8 mouse cellular contexts compared by ENCODE assay signal in the genomic region with DNA sequence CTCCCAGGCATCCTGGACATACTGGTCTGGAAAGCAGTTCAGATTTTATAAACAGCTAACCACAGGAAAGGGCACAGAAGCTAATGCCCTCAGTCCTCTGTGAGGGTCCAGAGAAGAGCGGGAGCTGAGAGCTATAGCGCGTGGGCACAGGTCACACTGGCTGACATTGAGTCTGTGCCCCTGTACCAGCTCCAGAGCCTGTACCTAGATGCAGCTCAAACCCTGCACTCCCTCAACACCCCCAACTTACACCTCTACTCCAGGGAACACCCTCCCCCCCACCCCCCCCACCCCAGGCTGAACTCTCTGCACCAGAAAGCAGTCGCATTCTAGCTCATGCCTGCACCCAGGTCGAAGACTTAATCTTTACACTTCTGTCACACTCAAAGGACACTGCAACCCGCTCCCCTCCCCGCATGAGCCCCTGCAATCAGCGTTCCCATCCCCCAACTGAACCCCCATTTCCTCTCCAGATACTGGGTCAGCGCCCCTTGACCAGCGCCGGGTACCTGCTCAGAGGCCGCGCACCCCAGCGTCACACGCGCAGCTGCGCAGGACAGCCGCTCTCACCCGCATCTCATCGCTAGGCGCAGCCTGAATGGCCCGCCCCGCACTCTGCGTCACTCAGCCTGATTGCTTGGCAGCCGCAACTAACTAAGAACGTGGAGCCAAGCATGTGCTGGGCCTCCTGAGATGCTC. TPM values are rescaled to one million over a fixed set of nuclear protein-coding genes. Genes with fewer than 3 reads are reported as not detected.
DNase-seq lines count a peak whose midpoint lies in the region; ATAC-seq and TF ChIP-seq lines count a peak whose summit lies in the region.

No protein-coding gene starts in this region.

- no peaks in the 10 kb centered on the region for H3K36me3 ChIP-seq in forebrain, embryonic 12.5 days (replicated peaks)
- H3K36me3 ChIP-seq in hindbrain, embryonic 13.5 days: no peaks in the 10 kb centered on the region
- no peaks in the 10 kb centered on the region for H3K36me3 ChIP-seq in limb, embryonic 12.5 days
- H3K36me3 ChIP-seq in midbrain, embryonic 13.5 days: no peaks in the 10 kb centered on the region
- H3K36me3 ChIP-seq in stomach, embryonic 15.5 days: no peaks in the 10 kb centered on the region

- H3K27me3 ChIP-seq in forebrain, embryonic 12.5 days: peaks cover 30% of the 10 kb centered on the region
- peaks cover 36% of the 10 kb centered on the region for H3K27me3 ChIP-seq in hindbrain, embryonic 13.5 days
- H3K27me3 ChIP-seq in limb, embryonic 12.5 days: peaks cover 39% of the 10 kb centered on the region
- peaks cover 30% of the 10 kb centered on the region for H3K27me3 ChIP-seq in midbrain, embryonic 13.5 days
- H3K27me3 ChIP-seq in stomach, embryonic 15.5 days (replicated peaks): peaks cover 18% of the 10 kb centered on the region

- peaks cover 12% of the 10 kb centered on the region for H3K4me1 ChIP-seq in forebrain, embryonic 12.5 days
- H3K4me1 ChIP-seq in hindbrain, embryonic 13.5 days (replicated peaks): peaks cover 13% of the 10 kb centered on the region
- peaks cover 9% of the 10 kb centered on the region; the same call in 1 of the 2 replicates for H3K4me1 ChIP-seq in limb, embryonic 12.5 days (replicated peaks)
- peaks cover 14% of the 10 kb centered on the region; the same call in 1 of the 2 replicates for H3K4me1 ChIP-seq in midbrain, embryonic 13.5 days (replicated peaks)
- peaks cover 4% of the 10 kb centered on the region; the same call in 1 of the 2 replicates for H3K4me1 ChIP-seq in stomach, embryonic 15.5 days

- H3K27ac ChIP-seq in gastrocnemius, adult 2 months: no peak overlapping the region
- no peak overlapping the region for H3K27ac ChIP-seq in forebrain, embryonic 12.5 days
- H3K27ac ChIP-seq in hindbrain, embryonic 13.5 days: no peak overlapping the region
- H3K27ac ChIP-seq in limb, embryonic 12.5 days: no peak overlapping the region
- H3K27ac ChIP-seq in midbrain, embryonic 13.5 days: no peak overlapping the region
- no peak overlapping the region for H3K27ac ChIP-seq in stomach, embryonic 15.5 days

- WGBS in forebrain, embryonic 12.5 days: 5% methylated on average over 26 of the region's 26 CpGs
- 8% methylated on average over 26 of the region's 26 CpGs for WGBS in hindbrain, embryonic 13.5 days
- WGBS in limb, embryonic 12.5 days: 6% methylated on average over 26 of the region's 26 CpGs
- WGBS in midbrain, embryonic 13.5 days: 4% methylated on average over 26 of the region's 26 CpGs
- WGBS in stomach, embryonic 15.5 days: 6% methylated on average over 25 of the region's 26 CpGs

- ATAC-seq in forebrain, embryonic 12.5 days (ENCODE audit: low FRiP score): peak; percentile 80
- ATAC-seq in hindbrain, embryonic 13.5 days (ENCODE audit: low FRiP score): peak; percentile 84
- no peak for ATAC-seq in limb, embryonic 12.5 days (ENCODE audit: insufficient number of reproducible peaks, insufficient read depth, low FRiP score, low TSS enrichment, low read depth)
- ATAC-seq in midbrain, embryonic 13.5 days: peak; percentile 92
- ATAC-seq in stomach, embryonic 15.5 days (ENCODE audit: insufficient read depth, low FRiP score, low read depth): 0 out of 2 replicates have a peak, but pooled peaks have one; percentile 53

- peak overlapping the region; percentile 45 for H3K4me3 ChIP-seq in gastrocnemius, adult 2 months
- peak overlapping the region; percentile 36 for H3K4me3 ChIP-seq in forebrain, embryonic 12.5 days (replicated peaks)
- peak overlapping the region; percentile 44 for H3K4me3 ChIP-seq in hindbrain, embryonic 13.5 days
- peak overlapping the region; percentile 36 for H3K4me3 ChIP-seq in limb, embryonic 12.5 days (replicated peaks)
- H3K4me3 ChIP-seq in midbrain, embryonic 13.5 days (replicated peaks): peak overlapping the region; percentile 43
- peak overlapping the region; percentile 29 for H3K4me3 ChIP-seq in stomach, embryonic 15.5 days (replicated peaks)

- intact Hi-C loops in gastrocnemius, adult 2 months (cut with DNase I): no loop called here

- H3K4me2 ChIP-seq in forebrain, embryonic 12.5 days: peak overlapping the region; percentile 66
- H3K4me2 ChIP-seq in hindbrain, embryonic 13.5 days: peak overlapping the region; percentile 76
- peak overlapping the region; percentile 63 for H3K4me2 ChIP-seq in limb, embryonic 12.5 days
- H3K4me2 ChIP-seq in midbrain, embryonic 13.5 days (replicated peaks): peak overlapping the region; percentile 75
- H3K4me2 ChIP-seq in stomach, embryonic 15.5 days: peak overlapping the region; percentile 66

- no peaks in the 10 kb centered on the region for H3K9me3 ChIP-seq in forebrain, embryonic 12.5 days
- H3K9me3 ChIP-seq in hindbrain, embryonic 13.5 days: no peaks in the 10 kb centered on the region
- no peaks in the 10 kb centered on the region for H3K9me3 ChIP-seq in limb, embryonic 12.5 days
- H3K9me3 ChIP-seq in midbrain, embryonic 13.5 days: no peaks in the 10 kb centered on the region
- H3K9me3 ChIP-seq in stomach, embryonic 15.5 days: no peaks in the 10 kb centered on the region

- peak; percentile 59 for DNase-seq in gastrocnemius, adult 2 months
- no peak for DNase-seq in gastrocnemius, adult 8-10 months (ENCODE audit: low spot score in 2 of 2)
- DNase-seq in brain, adult 2 months (ENCODE audit: low read depth, low spot score): peak; percentile 93

- H3K9ac ChIP-seq in forebrain, embryonic 12.5 days: peak overlapping the region; percentile 47
- H3K9ac ChIP-seq in hindbrain, embryonic 13.5 days: peak overlapping the region; percentile 68
- peak overlapping the region; percentile 32 for H3K9ac ChIP-seq in limb, embryonic 12.5 days (replicated peaks)
- peak overlapping the region; percentile 54 for H3K9ac ChIP-seq in midbrain, embryonic 13.5 days (replicated peaks)
- no peak overlapping the region for H3K9ac ChIP-seq in stomach, embryonic 15.5 days

- no peak for TF ChIP-seq CTCF in gastrocnemius, adult 2 months (IDR thresholded peaks at IDR 0.05)

RNA-seq across cellular contexts. Expression of a gene that starts 0.9 kb away (rescaled TPM):
- under 1 TPM in 1 of 2 experiments, not detected in 1; 0.33 TPM for total RNA-seq in gastrocnemius, adult 2 months (2021)
- under 1 TPM in 2 of 4 experiments, not detected in 2; 0.07 to 0.20 TPM for total RNA-seq in gastrocnemius, adult 8-10 months (2022)
- 0.62 and 1.1 TPM in 2 replicates for polyA plus RNA-seq in forebrain, embryonic 12.5 days (2016; fragmentation: Nextera tagmentation; extraction: Ambion mirVana)
- 3.0 and 3.9 TPM in 2 replicates for polyA plus RNA-seq in hindbrain, embryonic 13.5 days (2015; fragmentation: Nextera tagmentation; extraction: Ambion mirVana)
- polyA plus RNA-seq in limb, embryonic 12.5 days (2016; fragmentation: Nextera tagmentation; extraction: Ambion mirVana): 0.29 and 0.53 TPM in 2 replicates
- 2.7 and 3.3 TPM in 2 replicates for polyA plus RNA-seq in midbrain, embryonic 13.5 days (2015; fragmentation: Nextera tagmentation; extraction: Ambion mirVana)
- 1.2 TPM in 2 replicates for polyA plus RNA-seq in stomach, embryonic 15.5 days (2015; fragmentation: Nextera tagmentation; extraction: Ambion mirVana)

RNA-seq across cellular contexts. Expression of a gene that starts 8.9 kb away (rescaled TPM):
- total RNA-seq in gastrocnemius, adult 2 months (2021): 1 to 10 TPM; 3.8 to 4.3 TPM
- 1 to 10 TPM; 3.2 to 4.7 (median 3.4) TPM for total RNA-seq in gastrocnemius, adult 8-10 months (2022)
- 28.1 and 32.2 TPM in 2 replicates for polyA plus RNA-seq in forebrain, embryonic 12.5 days (2016; fragmentation: Nextera tagmentation; extraction: Ambion mirVana)
- 38.1 and 40.5 TPM in 2 replicates for polyA plus RNA-seq in hindbrain, embryonic 13.5 days (2015; fragmentation: Nextera tagmentation; extraction: Ambion mirVana)
- polyA plus RNA-seq in limb, embryonic 12.5 days (2016; fragmentation: Nextera tagmentation; extraction: Ambion mirVana): 28.2 and 29.2 TPM in 2 replicates
- 32.4 and 36.8 TPM in 2 replicates for polyA plus RNA-seq in midbrain, embryonic 13.5 days (2015; fragmentation: Nextera tagmentation; extraction: Ambion mirVana)
- 23.6 and 26.7 TPM in 2 replicates for polyA plus RNA-seq in stomach, embryonic 15.5 days (2015; fragmentation: Nextera tagmentation; extraction: Ambion mirVana)

RNA-seq across cellular contexts. Expression of a gene that starts 40.5 kb away (rescaled TPM):
- total RNA-seq in gastrocnemius, adult 2 months (2021): 1 to 10 TPM; 6.0 to 6.5 TPM
- total RNA-seq in gastrocnemius, adult 8-10 months (2022): 10 to 100 TPM in 1 of 4 experiments, 1 to 10 TPM in 3; 7.0 to 10.6 (median 7.2) TPM
- 134 and 135 TPM in 2 replicates for polyA plus RNA-seq in forebrain, embryonic 12.5 days (2016; fragmentation: Nextera tagmentation; extraction: Ambion mirVana)
- polyA plus RNA-seq in hindbrain, embryonic 13.5 days (2015; fragmentation: Nextera tagmentation; extraction: Ambion mirVana): 106 and 107 TPM in 2 replicates
- polyA plus RNA-seq in limb, embryonic 12.5 days (2016; fragmentation: Nextera tagmentation; extraction: Ambion mirVana): 172 and 174 TPM in 2 replicates
- 96.9 and 106 TPM in 2 replicates for polyA plus RNA-seq in midbrain, embryonic 13.5 days (2015; fragmentation: Nextera tagmentation; extraction: Ambion mirVana)
- polyA plus RNA-seq in stomach, embryonic 15.5 days (2015; fragmentation: Nextera tagmentation; extraction: Ambion mirVana): 193 and 202 TPM in 2 replicates

Comparison
In these comparisons a context has a peak if more than half of its experiments do, and no peak if none do; other contexts are left out.
1. DNase-seq: peak in gastrocnemius, adult 2 months (single experiment) and brain, adult 2 months (single experiment); none in gastrocnemius, adult 8-10 months (0 of 2).
2. Peak in every context shown above with its lines, with median percentiles within 50 percentile points of each other: H3K4me3 ChIP-seq and H3K4me2 ChIP-seq.